Mouse (Mus musculus) layer of hippocampus, adult 2 months (tissue): ENCODE measurements around the gene Rps25. TPM values are rescaled to one million over a fixed set of nuclear protein-coding genes. Genes with fewer than 3 reads are reported as not detected.
A peak's percentile ranks its signal among the peaks of the same experiment; 100 is the strongest.
"Not testable (repeated sequence)": the region's sequence is repeated elsewhere in the genome, so short reads cannot be mapped to it uniquely, and the experiment has no call there.

Experiments used
- DNase-seq, 2 experiments: peaks; one replicate each; pipeline ENCODE4 v3.0.0; 2022; ENCODE audit warnings: low spot score in 2 of 2
- H3K27ac ChIP-seq: fragments of 200-600 bp; 2 replicates; pipeline ENCODE4 v1.8.1; 2022
- H3K4me3 ChIP-seq: fragments of 200-600 bp; 2 replicates; pipeline ENCODE4 v1.8.1; 2022; ENCODE audit warnings: mild to moderate bottlenecking
- CTCF ChIP-seq: fragments of 200-600 bp; conservative IDR thresholded peaks from 2 replicates; pipeline ENCODE4 v1.8.1; 2022; ENCODE audit warnings: antibody characterized with exemption, mild to moderate bottlenecking, moderate library complexity
- long read RNA-seq, 2 experiments: library from polyadenylated mRNA; stranded (forward); transcript quantifications; one replicate each; pipeline ENCODE4 v2.0.0; 2021; ENCODE audit warnings: borderline mapping rate in 2 of 2
- total RNA-seq, 2 experiments: library from RNA; stranded (reverse); gene quantifications; 2 replicates each; pipeline ENCODE4 v1.2.3; 2021

Rps25 gene
- total RNA-seq: 100 to 1,000 TPM; 710 to 726 TPM
- long read RNA-seq, experiment 1, transcript Rps25-201 (5 exons, 1,280 nt): major isoform, 118 of 130 reads
- long read RNA-seq, experiment 1, partial matches to known transcripts: 7 of 130 reads
- long read RNA-seq, experiment 1, other reads (novel, unspliced or antisense): 4 of 130 reads
- long read RNA-seq, experiment 2, transcript Rps25-201 (5 exons, 1,280 nt): major isoform, 181 of 192 reads
- long read RNA-seq, experiment 2, partial matches to known transcripts: 9 of 192 reads
- long read RNA-seq, experiment 2, other reads (novel, unspliced or antisense): 0 of 192 reads

DNA sequence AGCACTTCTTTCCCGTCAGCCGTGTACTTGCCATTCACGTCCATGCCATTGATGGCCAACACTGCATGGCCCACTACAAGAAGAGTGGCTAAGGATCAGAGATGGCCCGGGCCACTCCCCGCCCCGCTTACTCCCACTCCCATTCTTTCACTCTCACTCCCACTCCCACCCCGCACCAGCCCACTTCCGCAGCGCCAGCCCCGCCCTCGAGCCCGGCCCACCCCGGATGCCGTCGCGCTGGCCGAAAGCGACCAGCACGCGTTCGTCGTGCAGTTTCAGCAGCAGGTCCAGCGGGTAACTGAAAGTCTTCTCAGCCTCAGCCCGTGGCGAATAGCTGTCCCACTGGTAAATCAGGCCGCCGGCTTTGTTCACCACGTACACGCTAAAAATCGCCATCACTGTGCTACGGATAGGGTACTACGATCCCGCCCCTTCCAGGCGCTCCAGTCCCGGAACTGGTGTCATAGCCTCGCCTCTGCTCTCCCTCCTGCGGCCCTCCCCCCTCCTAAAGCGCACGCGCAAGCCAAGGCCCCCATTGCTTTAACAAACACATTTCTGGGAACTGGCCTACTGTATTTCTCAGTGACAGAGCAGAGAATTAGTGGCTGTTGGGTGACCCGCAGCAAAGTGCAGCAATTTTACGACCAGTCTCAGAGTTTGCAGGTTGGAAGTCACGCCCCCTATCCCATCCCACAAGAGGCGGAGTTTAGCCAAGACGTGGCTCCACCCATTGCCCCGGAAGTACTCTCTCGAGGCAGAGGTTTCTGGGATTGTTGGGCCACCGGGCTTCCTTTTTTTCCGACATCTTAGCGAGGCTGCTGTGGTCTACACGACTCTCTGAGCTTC is at the start of gene Rps25, which contains the start of gene Trappc4:
Rps25 (plus strand) TSS at position 234 of the 846 bp plus-strand sequence.
Trappc4 (minus strand) TSS at position 695 of the 846 bp plus-strand sequence.
- no peak for TF ChIP-seq CTCF
- DNase-seq: peak; percentile 91 to 92
- H3K27ac ChIP-seq: peak within 1 kb of the TSS; percentile 92
- H3K4me3 ChIP-seq: peak within 1 kb of the TSS; percentile 85

DNA sequence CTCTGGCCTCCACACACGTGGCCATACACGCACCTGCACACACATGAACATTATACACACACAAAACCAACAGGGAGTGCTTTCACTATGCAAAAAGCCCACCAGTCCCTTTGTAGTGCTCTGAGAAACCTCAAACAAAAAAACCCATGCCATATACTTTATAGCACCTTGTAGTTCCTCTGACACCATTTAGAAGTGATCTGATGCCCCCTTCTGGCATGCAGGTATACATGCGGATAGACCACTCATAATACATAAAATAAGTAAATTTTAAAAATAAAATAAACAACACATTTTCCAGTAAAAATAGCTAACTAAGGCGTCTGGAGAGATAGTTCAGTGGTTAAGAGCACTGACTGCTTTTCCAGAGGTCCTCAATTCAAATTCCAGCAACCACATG is 49.7 kb upstream of the Rps25 start:
- no peak overlapping the region for H3K27ac ChIP-seq
- no peak overlapping the region for H3K4me3 ChIP-seq
- no peak for DNase-seq
- TF ChIP-seq CTCF: peak; percentile 76

DNA sequence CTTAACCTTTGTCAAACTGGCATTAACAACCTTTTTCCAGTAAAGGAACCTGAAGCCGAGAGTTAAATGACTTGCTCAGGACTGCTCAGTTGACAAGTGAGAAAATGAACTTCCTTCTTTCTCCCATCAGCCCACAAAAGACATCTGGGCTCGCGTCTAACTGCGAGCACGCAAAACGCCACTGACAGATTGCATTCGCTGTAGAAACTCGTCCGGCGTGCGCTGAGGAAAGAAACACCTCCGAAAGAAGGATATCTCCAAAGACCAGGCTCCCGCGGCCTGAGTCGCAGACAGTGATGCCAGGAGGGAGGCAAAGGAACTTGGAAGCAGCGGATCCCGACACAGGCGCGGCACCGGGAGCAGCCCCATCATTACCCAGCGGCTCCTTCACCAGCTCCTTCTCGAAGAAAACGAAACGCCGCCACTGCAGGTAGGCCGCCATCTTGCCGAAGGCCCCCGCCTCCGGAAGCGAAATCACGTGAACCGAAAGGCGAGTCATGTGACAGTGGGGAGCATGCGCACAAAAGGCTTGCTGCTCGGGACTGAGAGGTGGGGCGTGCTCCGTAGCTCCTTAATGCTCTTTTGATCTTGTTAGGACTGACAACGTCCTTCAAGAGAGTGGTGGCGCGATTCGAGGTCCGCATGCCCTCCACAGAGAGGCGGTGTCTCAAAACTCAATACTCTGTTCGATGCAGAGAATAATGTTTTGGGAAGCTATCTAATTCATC is 45.6 kb upstream of the Rps25 start, which contains the start of gene Vps11:
Vps11 (minus strand) TSS at position 481 of the 728 bp plus-strand sequence.
- TF ChIP-seq CTCF: no peak
- Histone ChIP-seq H3K4me3 (peak within 1 kb of the TSS; percentile 98), H3K27ac (peak within 1 kb of the TSS; percentile 94)
- peak; percentile 93 to 94 for DNase-seq

DNA sequence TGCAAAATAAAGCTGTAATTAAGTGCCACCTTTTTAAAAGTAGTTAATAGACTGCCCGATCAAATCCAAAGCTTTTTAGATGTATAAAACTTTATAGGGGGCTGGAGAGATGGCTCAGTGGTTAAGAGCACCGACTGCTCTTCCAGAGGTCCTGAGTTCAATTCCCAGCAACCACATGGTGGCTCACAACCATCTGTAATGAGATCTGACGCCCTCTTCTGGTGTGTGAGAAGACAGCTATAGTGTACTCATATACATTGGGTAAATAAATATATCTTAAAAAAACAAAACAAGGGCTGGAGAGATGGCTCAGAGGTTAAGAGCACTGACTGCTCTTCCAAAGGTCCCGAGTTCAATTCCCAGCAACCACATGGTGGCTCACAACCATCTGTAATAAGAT is 45.0 kb upstream of the Rps25 start:
- Histone ChIP-seq H3K4me3 (peak overlapping the region; percentile 98), H3K27ac (peak overlapping the region; percentile 94)
- not testable (repeated sequence) for DNase-seq
- TF ChIP-seq CTCF: peak; percentile 17; the same call in 1 of the 2 replicates

DNA sequence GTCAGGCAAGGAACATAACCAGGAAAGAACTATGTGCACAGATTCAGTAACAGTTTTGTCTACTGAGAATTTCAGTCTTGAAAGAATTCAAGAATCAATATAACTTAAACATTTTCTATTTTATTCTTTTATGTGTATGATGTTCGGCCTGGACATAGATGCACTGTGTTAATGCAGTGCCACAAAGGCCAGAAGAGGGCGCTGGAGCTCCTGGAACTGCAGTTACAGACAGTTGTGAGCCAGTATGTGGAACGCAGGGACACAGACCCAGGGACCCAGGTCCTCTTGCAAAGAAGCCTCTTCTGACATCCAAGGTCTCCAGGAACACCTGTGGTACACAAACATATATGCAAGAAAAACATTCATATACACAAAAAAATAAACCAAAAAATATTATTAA is 42.5 kb upstream of the Rps25 start:
- TF ChIP-seq CTCF: peak; percentile 70
- H3K4me3 ChIP-seq: no peak overlapping the region
- no peak overlapping the region for H3K27ac ChIP-seq
- DNase-seq: no peak

DNA sequence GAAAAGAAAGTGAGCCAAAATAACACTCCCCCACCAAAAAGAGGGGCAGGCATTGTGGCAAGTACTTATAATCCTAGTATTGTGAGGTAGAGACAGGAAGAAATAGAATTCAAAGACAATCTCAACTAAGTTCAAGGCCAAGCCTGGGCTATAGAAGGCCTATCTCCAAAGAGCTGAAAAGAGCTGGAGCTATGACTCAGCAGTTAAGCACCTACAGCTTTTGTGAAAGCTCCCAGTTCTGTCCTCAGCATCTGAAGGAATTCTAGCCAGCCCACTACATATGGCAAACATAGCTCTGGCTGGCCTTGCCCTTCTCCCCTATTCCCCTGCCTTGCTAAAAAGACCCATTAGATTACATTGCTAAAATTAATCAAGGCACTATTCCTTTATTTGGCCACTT is 33.6 kb upstream of the Rps25 start:
- TF ChIP-seq CTCF: no peak
- no peak overlapping the region for H3K27ac ChIP-seq
- DNase-seq: no peak
- no peak overlapping the region for H3K4me3 ChIP-seq

DNA sequence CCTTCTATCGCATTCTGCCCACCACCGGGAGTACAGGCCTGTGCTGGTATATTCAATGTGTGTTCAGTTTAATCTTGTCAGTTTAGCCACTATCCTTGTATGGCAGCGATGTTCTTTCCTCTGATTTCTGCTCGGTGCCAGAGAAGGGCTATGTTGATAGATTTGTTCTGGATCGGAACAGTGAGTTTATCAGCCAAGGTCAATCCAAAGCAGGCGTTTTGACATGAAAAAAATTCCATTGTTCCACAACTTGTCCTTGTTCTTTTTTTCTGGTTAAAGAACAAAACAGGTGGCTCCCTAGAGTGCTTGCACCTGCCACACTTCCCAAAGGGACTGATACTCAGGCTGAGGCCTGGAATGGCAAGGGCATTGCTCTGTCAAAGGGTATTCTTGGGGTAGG is 30.8 kb upstream of the Rps25 start:
- H3K4me3 ChIP-seq: no peak overlapping the region
- no peak overlapping the region for H3K27ac ChIP-seq
- no peak for DNase-seq
- TF ChIP-seq CTCF: no peak

DNA sequence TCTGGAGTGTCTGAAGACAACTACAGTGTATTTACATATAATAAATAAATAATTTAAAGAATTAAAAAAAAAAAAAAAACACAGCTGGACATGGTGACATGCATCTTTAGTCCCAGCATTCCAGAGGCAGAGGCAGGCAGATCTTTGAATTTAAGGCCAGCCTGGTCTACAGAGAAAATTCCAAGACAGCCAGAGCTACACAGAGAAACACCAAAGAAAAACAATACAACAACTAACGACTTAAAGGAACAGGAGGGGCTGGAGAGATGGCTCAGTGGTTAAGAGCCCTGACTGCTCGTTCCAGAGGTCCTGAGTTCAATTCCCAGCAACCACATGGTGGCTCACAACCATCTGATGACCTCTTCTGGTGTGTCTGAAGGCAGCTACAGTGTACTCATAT is 29.6 kb upstream of the Rps25 start:
- not testable (repeated sequence) for DNase-seq, H3K27ac ChIP-seq, H3K4me3 ChIP-seq

DNA sequence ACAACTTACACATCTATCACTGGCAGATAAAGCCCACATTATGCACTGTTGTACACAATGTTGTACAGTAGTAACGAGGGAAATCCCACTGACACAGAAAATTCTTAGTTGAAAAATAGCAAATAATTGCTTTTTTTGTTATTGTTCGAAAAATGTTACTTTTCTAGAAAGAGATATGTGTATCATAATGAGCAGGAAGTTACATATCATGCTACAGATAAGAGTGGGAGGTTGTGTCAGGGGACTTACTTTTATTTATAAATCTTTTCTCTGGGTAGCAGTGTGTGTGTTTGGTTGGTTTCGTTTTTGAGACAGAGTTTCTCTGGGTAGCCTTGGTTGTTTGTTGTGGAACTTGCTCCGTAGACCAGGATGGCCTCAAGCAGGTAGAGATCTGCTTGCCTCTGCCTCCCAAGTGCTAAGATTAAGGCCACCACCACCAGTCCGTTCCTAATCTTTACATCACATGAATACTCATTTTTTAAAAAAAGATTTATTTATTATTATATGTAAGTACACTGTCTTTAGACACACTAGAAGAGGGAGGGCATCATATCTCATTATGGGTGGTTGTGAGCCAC is 28.7 kb upstream of the Rps25 start:
- peak overlapping the region; percentile 91 for H3K27ac ChIP-seq
- no peak for TF ChIP-seq CTCF
- no peak for DNase-seq
- H3K4me3 ChIP-seq: peak overlapping the region; percentile 75

DNA sequence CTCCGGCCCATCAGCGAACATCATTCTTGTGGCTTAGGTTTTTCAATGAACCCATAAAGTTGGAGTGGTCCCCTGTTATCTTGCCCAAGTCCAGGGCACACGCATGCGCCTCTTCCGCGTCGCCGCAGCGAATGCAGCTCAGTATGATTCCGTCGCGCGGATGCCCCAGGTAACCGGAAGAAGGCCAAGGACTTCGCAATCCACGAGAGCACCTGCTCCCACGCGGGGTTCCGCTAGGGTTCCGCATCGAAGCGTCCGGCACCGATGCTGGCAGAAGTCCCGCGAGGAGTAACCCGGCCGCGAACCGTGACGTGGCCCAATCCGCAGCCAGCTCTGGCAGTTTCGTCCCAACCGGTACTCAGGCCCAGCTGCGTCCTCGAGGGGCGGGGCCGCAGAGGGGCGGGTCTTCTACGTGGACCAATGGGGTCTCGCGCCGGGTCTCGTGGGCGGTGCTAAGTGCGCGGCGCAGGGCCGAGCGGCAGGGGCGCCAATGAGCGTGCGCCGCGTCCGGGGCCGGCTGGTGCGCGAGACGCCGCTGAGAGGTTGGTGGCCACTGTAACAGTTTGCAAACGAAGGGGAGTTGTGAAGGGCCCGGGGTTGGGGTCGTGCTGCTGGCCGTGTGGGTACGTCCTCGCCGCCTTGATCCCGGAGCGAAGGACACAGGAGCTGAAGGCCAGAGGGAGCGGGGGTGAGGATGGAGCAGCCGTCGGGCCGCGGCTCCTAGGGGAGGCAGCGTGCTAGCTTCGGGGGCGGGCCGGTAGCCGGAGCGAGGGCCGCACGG is 27.7 kb upstream of the Rps25 start, which contains the start of gene Hyou1:
Hyou1 (plus strand) TSS at position 437 of the 781 bp plus-strand sequence.
- DNase-seq: peak; percentile 99
- H3K4me3 ChIP-seq: peak within 1 kb of the TSS; percentile 75
- TF ChIP-seq CTCF: peak; percentile 80
- H3K27ac ChIP-seq: peak within 1 kb of the TSS; percentile 91

DNA sequence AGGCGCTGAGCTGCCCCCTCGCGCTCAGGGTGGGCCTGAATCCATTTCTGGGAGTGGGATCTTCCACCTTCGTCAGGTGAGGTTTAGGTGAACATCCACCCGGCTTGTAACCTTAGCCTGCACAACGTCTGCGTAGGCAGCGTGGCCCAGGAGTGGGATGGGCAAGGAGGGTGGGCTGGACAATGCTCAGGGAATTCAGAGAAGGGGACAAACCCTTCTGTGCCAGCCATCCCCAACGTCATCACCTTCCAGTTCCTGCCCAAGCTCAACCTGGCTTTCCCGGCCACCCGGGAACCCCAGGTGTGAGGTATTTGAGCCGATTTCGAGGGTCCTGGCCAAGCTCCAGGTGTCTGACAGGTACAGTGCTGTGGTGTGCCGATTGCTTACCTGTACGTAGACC is 27.1 kb upstream of the Rps25 start:
- H3K27ac ChIP-seq: peak overlapping the region; percentile 91
- TF ChIP-seq CTCF: no peak
- peak overlapping the region; percentile 75 for H3K4me3 ChIP-seq
- DNase-seq: no peak

DNA sequence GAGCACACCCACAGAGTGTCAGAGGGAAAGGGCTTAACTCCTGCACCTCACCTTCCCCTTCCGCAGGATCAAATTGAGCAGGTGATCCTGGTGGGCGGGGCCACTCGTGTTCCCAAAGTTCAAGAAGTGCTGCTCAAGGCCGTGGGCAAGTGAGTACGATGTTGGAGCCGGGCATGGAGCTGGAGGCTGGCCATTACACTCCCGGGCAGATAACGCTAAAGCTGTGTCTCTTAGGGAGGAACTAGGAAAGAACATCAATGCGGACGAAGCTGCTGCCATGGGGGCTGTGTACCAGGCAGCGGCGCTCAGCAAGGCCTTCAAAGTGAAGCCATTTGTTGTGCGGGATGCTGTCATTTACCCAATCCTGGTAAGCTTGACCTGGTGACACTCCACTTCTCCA is 22.3 kb upstream of the Rps25 start:
- no peak overlapping the region for H3K4me3 ChIP-seq
- TF ChIP-seq CTCF: no peak
- H3K27ac ChIP-seq: no peak overlapping the region
- no peak for DNase-seq
